Mouse (Mus musculus): ENCODE data around the gene Rcbtb2. TPM values are rescaled to one million over a fixed set of nuclear protein-coding genes. Genes with fewer than 3 reads are reported as not detected.

Rcbtb2 gene
- polyA plus RNA-seq, 1 experiment = 11.8 TPM

GRCm38 (mm10) chr14:73253453-73254251 lies 130.8 kb downstream of the Rcbtb2 start:
- no peak overlapping the region for H3ac ChIP-seq (ENCODE audit: control insufficient read depth, insufficient read length)
- H3K4me2 ChIP-seq (ENCODE audit: low read depth) = no peak overlapping the region
- TF ChIP-seq POLR2AphosphoS2 (IDR thresholded peaks at IDR 0.05; ENCODE audit: insufficient read length, low read depth) = no peak
- TF ChIP-seq SRF (IDR thresholded peaks at IDR 0.05; ENCODE audit: control insufficient read depth, insufficient read length, low read depth) = no peak
- TF ChIP-seq CEBPB (IDR thresholded peaks at IDR 0.05; ENCODE audit: insufficient read depth, poor library complexity, severe bottlenecking) = no peak
- no peak for TF ChIP-seq MYOG (IDR thresholded peaks at IDR 0.05; ENCODE audit: control insufficient read depth in 1 of 3, insufficient read depth in 1 of 3, insufficient read length in 2 of 3, low read depth in 2 of 3)
- TF ChIP-seq TCF3 (IDR thresholded peaks at IDR 0.05; ENCODE audit: insufficient read length, low read depth) = no peak
- H3K4me3 ChIP-seq = no peak overlapping the region
- no peaks in the 10 kb centered on the region for H3K79me2 ChIP-seq (ENCODE audit: control insufficient read depth, insufficient read depth)
- H3K27me3 ChIP-seq (ENCODE audit: control insufficient read depth, insufficient read depth, insufficient read length) = no peaks in the 10 kb centered on the region
- H3K36me3 ChIP-seq (ENCODE audit: control insufficient read depth, insufficient read depth) = peaks cover 9% of the 10 kb centered on the region

- Histone ChIP-seq H3K36me3 (ENCODE audit: control insufficient read depth, insufficient read depth) (peaks cover 9% of the 10 kb centered on the region), H3ac (ENCODE audit: control insufficient read depth, insufficient read length) (no peak overlapping the region), H3K79me2 (ENCODE audit: control insufficient read depth, insufficient read depth) (no peaks in the 10 kb centered on the region), H3K4me2 (ENCODE audit: low read depth) (no peak overlapping the region), H3K27me3 (ENCODE audit: control insufficient read depth, insufficient read depth, insufficient read length) (no peaks in the 10 kb centered on the region), H3K4me3 (no peak overlapping the region)
- no peak for TF ChIP-seq MYOD1 (IDR thresholded peaks at IDR 0.05; ENCODE audit: control insufficient read depth in 1 of 3, insufficient read length in 2 of 3, low read depth in 2 of 3)
- no peak for TF ChIP-seq REST (IDR thresholded peaks at IDR 0.05; ENCODE audit: insufficient read depth, insufficient read length)
- TF ChIP-seq TCF3 (IDR thresholded peaks at IDR 0.05; ENCODE audit: insufficient read length, low read depth) = no peak
Observed at GRCm38 (mm10) chr14:73254412-73254811, 131.6 kb downstream of the Rcbtb2 start.

- Histone ChIP-seq H3K4me2 (ENCODE audit: low read depth) (no peak overlapping the region), H3K79me2 (ENCODE audit: control insufficient read depth, insufficient read depth) (no peaks in the 10 kb centered on the region), H3K36me3 (ENCODE audit: control insufficient read depth, insufficient read depth) (peaks cover 12% of the 10 kb centered on the region), H3K27me3 (ENCODE audit: control insufficient read depth, insufficient read depth, insufficient read length) (no peaks in the 10 kb centered on the region), H3K4me3 (no peak overlapping the region), H3ac (ENCODE audit: control insufficient read depth, insufficient read length) (no peak overlapping the region)
- TF ChIP-seq USF1 (IDR thresholded peaks at IDR 0.05; ENCODE audit: low read depth) = no peak
- no peak for TF ChIP-seq SRF (IDR thresholded peaks at IDR 0.05; ENCODE audit: control insufficient read depth, insufficient read length, low read depth)
- TF ChIP-seq TCF3 (IDR thresholded peaks at IDR 0.05; ENCODE audit: insufficient read length, low read depth) = no peak
- no peak for TF ChIP-seq TCF12 (IDR thresholded peaks at IDR 0.05; ENCODE audit: insufficient read depth, poor library complexity, severe bottlenecking)
- TF ChIP-seq MYOD1 (IDR thresholded peaks at IDR 0.05; ENCODE audit: control insufficient read depth in 1 of 3, insufficient read length in 2 of 3, low read depth in 2 of 3) = no peak
- TF ChIP-seq CEBPB (IDR thresholded peaks at IDR 0.05; ENCODE audit: insufficient read depth, poor library complexity, severe bottlenecking) = no peak
- no peak for TF ChIP-seq MYOG (IDR thresholded peaks at IDR 0.05; ENCODE audit: control insufficient read depth in 1 of 3, insufficient read depth in 1 of 3, insufficient read length in 2 of 3, low read depth in 2 of 3)
- TF ChIP-seq E2F4 (IDR thresholded peaks at IDR 0.05; ENCODE audit: insufficient read depth) = no peak
- TF ChIP-seq REST (IDR thresholded peaks at IDR 0.05; ENCODE audit: insufficient read depth, insufficient read length) = no peak
- TF ChIP-seq POLR2A (IDR thresholded peaks at IDR 0.05; ENCODE audit: insufficient read length, low read depth) = no peak
- TF ChIP-seq POLR2AphosphoS2 (IDR thresholded peaks at IDR 0.05; ENCODE audit: insufficient read length, low read depth) = no peak
- TF ChIP-seq MAX (IDR thresholded peaks at IDR 0.05; ENCODE audit: low read depth) = no peak
Observed at GRCm38 (mm10) chr14:73255426-73255970, 132.7 kb downstream of the Rcbtb2 start.

- no peak overlapping the region for H3K4me2 ChIP-seq (ENCODE audit: low read depth)
- peaks cover 18% of the 10 kb centered on the region for H3K36me3 ChIP-seq (ENCODE audit: control insufficient read depth, insufficient read depth)
- H3K27me3 ChIP-seq (ENCODE audit: control insufficient read depth, insufficient read depth, insufficient read length) = no peaks in the 10 kb centered on the region
- H3ac ChIP-seq (ENCODE audit: control insufficient read depth, insufficient read length) = no peak overlapping the region
- H3K79me2 ChIP-seq (ENCODE audit: control insufficient read depth, insufficient read depth) = no peaks in the 10 kb centered on the region
- no peak for TF ChIP-seq TCF12 (IDR thresholded peaks at IDR 0.05; ENCODE audit: insufficient read depth, poor library complexity, severe bottlenecking)
- TF ChIP-seq POLR2A (IDR thresholded peaks at IDR 0.05; ENCODE audit: insufficient read length, low read depth) = no peak
- TF ChIP-seq POLR2AphosphoS2 (IDR thresholded peaks at IDR 0.05; ENCODE audit: insufficient read length, low read depth) = no peak
- no peak for TF ChIP-seq TCF3 (IDR thresholded peaks at IDR 0.05; ENCODE audit: insufficient read length, low read depth)
- no peak for TF ChIP-seq CEBPB (IDR thresholded peaks at IDR 0.05; ENCODE audit: insufficient read depth, poor library complexity, severe bottlenecking)
- TF ChIP-seq E2F4 (IDR thresholded peaks at IDR 0.05; ENCODE audit: insufficient read depth) = no peak
- no peak for TF ChIP-seq MAX (IDR thresholded peaks at IDR 0.05; ENCODE audit: low read depth)
- TF ChIP-seq REST (IDR thresholded peaks at IDR 0.05; ENCODE audit: insufficient read depth, insufficient read length) = no peak
- no peak for TF ChIP-seq SRF (IDR thresholded peaks at IDR 0.05; ENCODE audit: control insufficient read depth, insufficient read length, low read depth)
- no peak for TF ChIP-seq MYOD1 (IDR thresholded peaks at IDR 0.05; ENCODE audit: control insufficient read depth in 1 of 3, insufficient read length in 2 of 3, low read depth in 2 of 3)
- TF ChIP-seq MYOG (IDR thresholded peaks at IDR 0.05; ENCODE audit: control insufficient read depth in 1 of 3, insufficient read depth in 1 of 3, insufficient read length in 2 of 3, low read depth in 2 of 3) = no peak
- TF ChIP-seq USF1 (IDR thresholded peaks at IDR 0.05; ENCODE audit: low read depth) = no peak
- H3K4me3 ChIP-seq = no peak overlapping the region
Observed at GRCm38 (mm10) chr14:73257348-73257747, 134.5 kb downstream of the Rcbtb2 start.

Other genes starting within 250 kb of the Rcbtb2 start
- not detected for gene Cysltr2, start 73.9 kb upstream of the Rcbtb2 start, polyA plus RNA-seq (2012; fragmentation: generic; extraction: Trizol)
- gene Lpar6, start 114.9 kb downstream of the Rcbtb2 start, polyA plus RNA-seq (2012; fragmentation: generic; extraction: Trizol) = 0.59 TPM
- 14.2 TPM for gene Rb1, start 202.8 kb downstream of the Rcbtb2 start, polyA plus RNA-seq (2012; fragmentation: generic; extraction: Trizol)

All from myocyte (in vitro differentiated cells).